Comparison of ENCODE assay signal across 23 mouse cellular contexts in the genomic region with DNA sequence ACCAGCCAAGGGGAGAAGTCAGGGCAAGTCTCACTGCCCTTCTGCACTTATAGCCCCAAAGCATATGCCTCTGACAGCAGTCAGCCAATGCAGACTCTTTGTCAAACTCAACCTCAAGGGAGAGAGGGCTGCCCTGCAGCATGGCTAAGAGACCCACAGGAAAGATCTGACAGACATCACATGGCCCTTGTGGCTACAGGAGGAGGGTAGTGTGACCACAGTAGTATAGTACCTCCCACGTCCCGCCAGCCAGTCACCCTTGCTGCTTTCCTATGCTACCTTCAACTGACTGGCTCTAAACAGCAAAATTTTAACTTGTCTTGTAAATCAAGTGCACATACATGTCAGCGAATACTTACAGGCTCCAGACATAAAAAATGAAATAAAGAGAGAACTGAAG. TPM values are rescaled to one million over a fixed set of nuclear protein-coding genes. Genes with fewer than 3 reads are reported as not detected.
DNase-seq lines count a peak whose midpoint lies in the region; ATAC-seq lines count a peak whose summit lies in the region.
"Had no signal": no experiment of that assay in that cellular context is flagged by ENCODE, and none has a peak within 500 bp of the region (broad histone marks: within the 10 kb centered on the region; RNA-seq: fewer than 3 reads in every experiment).

No protein-coding gene starts in this region.

- H3K9ac ChIP-seq in kidney, embryonic 15.5 days, result no peak overlapping the region
- H3K9ac ChIP-seq: forebrain, embryonic 13.5 days; forebrain, postnatal 0 days; heart, embryonic 15.5 days; hindbrain, embryonic 15.5 days had no signal

- no peaks in the 10 kb centered on the region for H3K9me3 ChIP-seq in kidney, embryonic 15.5 days (replicated peaks)
- H3K9me3 ChIP-seq in megakaryocyte, embryonic 14.5 days, result peaks cover 6% of the 10 kb centered on the region; the same call in 1 of the 2 replicates
- H3K9me3 ChIP-seq: embryonic facial prominence, embryonic 10.5 days; heart, embryonic 15.5 days; hindbrain, embryonic 15.5 days had no signal

- H3K36me3 ChIP-seq in kidney, embryonic 15.5 days, result no peaks in the 10 kb centered on the region
- no peaks in the 10 kb centered on the region for H3K36me3 ChIP-seq in megakaryocyte, embryonic 14.5 days (replicated peaks; ENCODE audit: low read length)
- H3K36me3 ChIP-seq: embryonic facial prominence, embryonic 10.5 days; heart, embryonic 15.5 days had no signal

- peaks cover 15% of the 10 kb centered on the region for H3K4me1 ChIP-seq in kidney, embryonic 15.5 days
- H3K4me1 ChIP-seq in megakaryocyte, embryonic 14.5 days, result peaks cover 8% of the 10 kb centered on the region
- H3K4me1 ChIP-seq: embryonic facial prominence, embryonic 10.5 days; forebrain, embryonic 13.5 days; heart, embryonic 15.5 days; hindbrain, embryonic 15.5 days had no signal

- ATAC-seq in kidney, embryonic 15.5 days (replicated peaks; ENCODE audit: low FRiP score), result peak; percentile 30; the same call in 1 of the 2 replicates
- no peak for ATAC-seq in megakaryocyte, adult 5-6 weeks (ENCODE audit: poor library complexity, severe bottlenecking)
- ATAC-seq in megakaryocyte progenitor cell, adult 5-6 weeks (replicated peaks; ENCODE audit: poor library complexity), result peak; percentile 86
- ATAC-seq: activated CD4-positive, CD25-positive, alpha-beta regulatory T cell, adult 4 months; forebrain, embryonic 13.5 days; forebrain, postnatal 0 days; Patski had no signal

- 63% methylated on average over 3 of the region's 3 CpGs for WGBS in kidney, embryonic 15.5 days

- no peak overlapping the region for H3K4me2 ChIP-seq in kidney, embryonic 15.5 days
- H3K4me2 ChIP-seq: forebrain, embryonic 13.5 days; heart, embryonic 11.5 days; heart, embryonic 15.5 days; hindbrain, embryonic 15.5 days had no signal

- H3K4me3 ChIP-seq in kidney, embryonic 15.5 days (replicated peaks), result no peak overlapping the region
- H3K4me3 ChIP-seq in megakaryocyte, embryonic 14.5 days (replicated peaks), result peak overlapping the region; percentile 35
- H3K4me3 ChIP-seq: embryonic facial prominence, embryonic 10.5 days; forebrain, embryonic 13.5 days; heart, adult 2 months; heart, embryonic 15.5 days; hindbrain, embryonic 15.5 days had no signal

- no peak for DNase-seq in kidney, postnatal 10 days
- no peak for DNase-seq in urinary bladder, postnatal 25 days (ENCODE audit: low spot score)
- DNase-seq: adrenal gland, adult 2 months; adrenal gland, postnatal 25 days; cerebellum, adult 18-20 months; cerebellum, adult 9-11 months; cerebellum, postnatal 36 days; forebrain, postnatal 0 days; gastrocnemius, postnatal 14 days; heart, adult 2 months; heart, postnatal 14 days had no signal

- H3K27me3 ChIP-seq in kidney, embryonic 15.5 days, result no peaks in the 10 kb centered on the region
- H3K27me3 ChIP-seq in megakaryocyte, embryonic 14.5 days (replicated peaks), result no peaks in the 10 kb centered on the region
- H3K27me3 ChIP-seq: forebrain, embryonic 13.5 days; heart, embryonic 15.5 days; hindbrain, embryonic 15.5 days had no signal

- H3K27ac ChIP-seq in kidney, embryonic 15.5 days, result no peak overlapping the region
- H3K27ac ChIP-seq: embryonic facial prominence, embryonic 10.5 days; forebrain, embryonic 13.5 days; heart, adult 2 months; heart, embryonic 15.5 days; hindbrain, embryonic 15.5 days had no signal

RNA-seq across cellular contexts. Expression of gene Gpr45, which starts 31.4 kb away (rescaled TPM):
- polyA plus RNA-seq in kidney, embryonic 15.5 days (2015; fragmentation: Nextera tagmentation; extraction: Ambion mirVana), result 13.1 and 13.4 TPM in 2 replicates
- polyA plus RNA-seq in megakaryocyte, embryonic 14.5 days (2012; ENCODE audit: insufficient read depth, low replicate concordance), result 0.17 TPM in 1 of 2 replicates, not detected in the other
- total RNA-seq in megakaryocyte, adult 5-6 weeks (2015), result not detected in 2 replicates
- not detected in 2 replicates for total RNA-seq in megakaryocyte, adult 5-6 weeks (2017)
- 0.42 TPM in 1 of 2 replicates, not detected in the other for total RNA-seq in megakaryocyte progenitor cell, adult 5-6 weeks (2015)
- 0.17 and 0.42 TPM in 2 replicates for total RNA-seq in megakaryocyte progenitor cell, adult 5-6 weeks (2017)
- total RNA-seq: gastrocnemius, adult 18-20 months had no signal
- polyA plus RNA-seq: Patski had no signal
